ENCODE assay signal across 11 mouse cellular contexts in genomic region chr14:118750505-118751192, GRCm38 (mm10). TPM values are rescaled to one million over a fixed set of nuclear protein-coding genes. Genes with fewer than 3 reads are reported as not detected.
A peak's percentile ranks its signal among the peaks of the same experiment; 100 is the strongest.
DNase-seq lines count a peak whose midpoint lies in the region; ATAC-seq and TF ChIP-seq lines count a peak whose summit lies in the region.
"Had no signal": no experiment of that assay in that cellular context is flagged by ENCODE, and none has a peak within 500 bp of the region (broad histone marks: within the 10 kb centered on the region; RNA-seq: fewer than 3 reads in every experiment).

No protein-coding gene starts in this region.

- DNase-seq in left cerebral cortex, adult 2 months (ENCODE audit: extremely low spot score in 1 of 2, low spot score in 2 of 2), result no peak
- no peak for DNase-seq in left cerebral cortex, adult 11 months (ENCODE audit: low spot score)
- DNase-seq in Patski (ENCODE audit: low read depth, low spot score), result no peak
- peak; percentile 26 to 46 for DNase-seq in spleen, postnatal 36 days (ENCODE audit: low spot score in 2 of 2)
- no peak for DNase-seq in layer of hippocampus, adult 9-11 months
- DNase-seq in adipocyte (ENCODE audit: low spot score), result no peak
- DNase-seq in adrenal gland, adult 18-20 months (ENCODE audit: low spot score in 2 of 2), result no peak
- DNase-seq: cerebellum, adult 11-12 months had no signal

- POLR2A ChIA-PET in Patski (lab: Charles Lee), result no interaction called here

- in situ Hi-C loops in Patski (cut with MboI; ENCODE audit: low pct_unique_long_range_greater_than_20kb), result no loop called here

- H3K27ac ChIP-seq in left cerebral cortex, adult 2 months, result peak overlapping the region; percentile 40
- H3K27ac ChIP-seq: heart, embryonic 15.5 days; limb, embryonic 15.5 days had no signal

- no peak overlapping the region for H3K4me3 ChIP-seq in left cerebral cortex, adult 2 months
- H3K4me3 ChIP-seq in erythroblast, embryonic 14.5 days (replicated peaks), result peak overlapping the region; percentile 29
- H3K4me3 ChIP-seq: heart, embryonic 15.5 days; limb, embryonic 15.5 days had no signal

- TF ChIP-seq CTCF in left cerebral cortex, adult 2 months (IDR thresholded peaks at IDR 0.05), result no peak
- TF ChIP-seq CTCF in Patski (IDR thresholded peaks at IDR 0.05), result no peak

- H3K4me1 ChIP-seq in erythroblast, embryonic 14.5 days (ENCODE audit: control insufficient read depth), result peaks cover 39% of the 10 kb centered on the region
- H3K4me1 ChIP-seq: heart, embryonic 15.5 days; limb, embryonic 15.5 days had no signal

- H3K36me3 ChIP-seq in erythroblast, embryonic 14.5 days (ENCODE audit: control insufficient read depth), result no peaks in the 10 kb centered on the region
- H3K36me3 ChIP-seq: heart, embryonic 15.5 days; limb, embryonic 15.5 days had no signal

- peak; percentile 8 for ATAC-seq in Patski

- CTCF ChIA-PET in Patski (lab: Charles Lee), result interaction anchor here (1.4 kb wide), 2 partner anchors 13 to 37 kb away, joined by 3 read pairs; no protein-coding TSS in a partner anchor

- intact Hi-C loops in left cerebral cortex, adult 2 months (cut with DNase I), result loop anchor here (2.0 kb wide), 2 partner anchors 40 to 88 kb away; no protein-coding TSS in a partner anchor

- H3K9me3 ChIP-seq in erythroblast, embryonic 14.5 days (ENCODE audit: control insufficient read depth, low read length), result no peaks in the 10 kb centered on the region
- H3K9me3 ChIP-seq: heart, embryonic 15.5 days; limb, embryonic 15.5 days had no signal

- no peaks in the 10 kb centered on the region for H3K27me3 ChIP-seq in Patski
- H3K27me3 ChIP-seq in erythroblast, embryonic 14.5 days (ENCODE audit: control insufficient read depth), result no peaks in the 10 kb centered on the region
- H3K27me3 ChIP-seq: heart, embryonic 15.5 days; limb, embryonic 15.5 days had no signal

RNA-seq across cellular contexts. Expression of gene Cldn10, which starts 37.1 kb away (rescaled TPM):
- total RNA-seq in left cerebral cortex, adult 2 months (2021), result 10 to 100 TPM; 25.8 to 25.9 TPM
- not detected for polyA plus RNA-seq in Patski (2021)
- polyA plus RNA-seq in erythroblast, embryonic 14.5 days (2012), result not detected in 2 replicates
- 1 to 10 TPM; 1.3 to 1.5 TPM for total RNA-seq in adrenal gland, adult 18-20 months (2021)

RNA-seq across cellular contexts. Expression of gene Abcc4, which starts 44.6 kb away (rescaled TPM):
- 10 to 100 TPM in 1 of 2 experiments, 1 to 10 TPM in 1; 9.5 to 11.0 TPM for total RNA-seq in left cerebral cortex, adult 2 months (2021)
- 52.8 TPM for polyA plus RNA-seq in Patski (2021)
- polyA plus RNA-seq in erythroblast, embryonic 14.5 days (2012), result 0.02 and 0.06 TPM in 2 replicates
- 10 to 100 TPM; 13.8 to 16.9 TPM for total RNA-seq in adrenal gland, adult 18-20 months (2021)

Comparison
In these comparisons a context has a peak if more than half of its experiments do, and no peak if none do; other contexts are left out.
1. DNase-seq: peak in spleen, postnatal 36 days (2 of 2); none in left cerebral cortex, adult 2 months (0 of 2), left cerebral cortex, adult 11 months (single experiment), Patski (single experiment), layer of hippocampus, adult 9-11 months (single experiment), adipocyte (single experiment) and adrenal gland, adult 18-20 months (0 of 2).
2. RNA of gene Cldn10, which starts 37.1 kb away (total RNA-seq): 25.8 to 25.9 TPM in left cerebral cortex, adult 2 months; 1.3 to 1.5 TPM in adrenal gland, adult 18-20 months; every median in the first group is over 10 times any median in the second.